Mouse (Mus musculus): ENCODE data around the gene Cdh5. TPM values are rescaled to one million over a fixed set of nuclear protein-coding genes. Genes with fewer than 3 reads are reported as not detected.

Gene Cdh5
- polyA plus RNA-seq, 1 experiment from 2014 or later = 15.6 TPM

GRCm38 (mm10) chr8:104146717-104147494, 45.5 kb downstream of the Cdh5 start:
- no peak overlapping the region for H3K4me3 ChIP-seq
- no peaks in the 10 kb centered on the region for H3K27me3 ChIP-seq (replicated peaks; ENCODE audit: low read depth, poor library complexity, severe bottlenecking)
- no peak overlapping the region for H3K27ac ChIP-seq (replicated peaks)
- no peaks in the 10 kb centered on the region for H3K36me3 ChIP-seq (replicated peaks)
- no peaks in the 10 kb centered on the region for H3K9me3 ChIP-seq
- WGBS = 91% methylated on average over 15 of the region's 15 CpGs
- DNase-seq (ENCODE audit: low spot score) = no peak
- peaks cover 4% of the 10 kb centered on the region; the same call in 1 of the 2 replicates for H3K4me1 ChIP-seq

DNA sequence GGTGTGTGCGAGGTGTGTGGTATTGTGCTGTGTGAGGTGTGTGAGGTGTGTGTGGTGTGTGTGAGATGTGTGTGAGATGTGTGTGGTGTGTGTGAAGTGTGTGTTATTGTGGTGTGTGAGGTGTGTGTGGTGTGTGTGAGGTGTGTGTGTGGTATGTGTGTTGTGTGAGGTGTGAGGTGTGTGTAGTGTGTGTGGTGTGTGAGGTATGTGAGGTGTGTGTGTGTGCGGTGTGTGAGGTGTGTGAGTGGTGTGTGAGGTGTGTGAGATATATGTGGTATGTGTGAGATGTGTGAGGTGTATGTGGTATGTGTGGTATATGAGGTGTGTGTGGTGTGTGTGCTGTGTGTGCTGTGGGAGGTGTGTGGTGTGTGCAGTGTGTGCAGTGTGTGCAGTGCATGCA, 46.5 kb downstream of the Cdh5 start:
- WGBS = 93% methylated on average over 2 of the region's 2 CpGs
- no peak overlapping the region for H3K27ac ChIP-seq (replicated peaks)
- H3K9me3 ChIP-seq = no peaks in the 10 kb centered on the region
- no peak overlapping the region for H3K4me3 ChIP-seq
- no peaks in the 10 kb centered on the region for H3K36me3 ChIP-seq (replicated peaks)
- H3K27me3 ChIP-seq (replicated peaks; ENCODE audit: low read depth, poor library complexity, severe bottlenecking) = no peaks in the 10 kb centered on the region
- peaks cover 4% of the 10 kb centered on the region; the same call in 1 of the 2 replicates for H3K4me1 ChIP-seq
- no peak for DNase-seq (ENCODE audit: low spot score)

- Histone ChIP-seq H3K9me3 (no peaks in the 10 kb centered on the region), H3K36me3 (replicated peaks) (no peaks in the 10 kb centered on the region), H3K4me3 (no peak overlapping the region), H3K27me3 (replicated peaks; ENCODE audit: low read depth, poor library complexity, severe bottlenecking) (0 out of 2 replicates have a peak, but pooled peaks cover 5% of the 10 kb centered on the region), H3K27ac (replicated peaks) (no peak overlapping the region), H3K4me1 (peaks cover 8% of the 10 kb centered on the region)
- WGBS = 61% methylated on average over 5 of the region's 5 CpGs
- DNase-seq (ENCODE audit: low spot score) = peak; percentile 40
These were observed 59.3 kb downstream of the Cdh5 start for GRCm38 (mm10) chr8:104160731-104161130.

DNA sequence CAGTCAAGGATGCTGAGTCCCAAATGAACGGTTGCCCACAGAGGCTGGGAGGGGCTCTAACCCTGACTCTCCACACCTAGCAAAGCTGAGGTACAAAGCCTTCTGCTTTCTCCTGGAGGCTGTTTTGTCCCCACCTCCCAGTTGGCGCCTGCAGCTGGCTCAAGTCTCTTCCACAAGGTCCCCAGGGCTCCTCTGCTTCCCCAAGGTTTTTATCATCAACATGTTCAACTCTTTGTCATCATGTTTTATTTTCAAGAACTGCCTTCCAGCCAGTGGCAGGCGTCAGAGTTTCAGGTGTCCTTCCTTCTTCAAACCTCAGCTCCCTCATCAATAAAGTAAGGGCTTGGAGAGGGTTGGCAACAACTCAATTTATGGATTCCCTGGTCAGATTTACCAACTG, 68.0 kb downstream of the Cdh5 start:
- peaks cover 18% of the 10 kb centered on the region for H3K4me1 ChIP-seq
- H3K9me3 ChIP-seq = no peaks in the 10 kb centered on the region
- no peak overlapping the region for H3K27ac ChIP-seq (replicated peaks)
- no peak for DNase-seq (ENCODE audit: low spot score)
- no peak overlapping the region for H3K4me3 ChIP-seq
- no peaks in the 10 kb centered on the region for H3K36me3 ChIP-seq (replicated peaks)
- 79% methylated on average over 3 of the region's 3 CpGs for WGBS
- peaks cover 70% of the 10 kb centered on the region for H3K27me3 ChIP-seq (replicated peaks; ENCODE audit: low read depth, poor library complexity, severe bottlenecking)

DNA sequence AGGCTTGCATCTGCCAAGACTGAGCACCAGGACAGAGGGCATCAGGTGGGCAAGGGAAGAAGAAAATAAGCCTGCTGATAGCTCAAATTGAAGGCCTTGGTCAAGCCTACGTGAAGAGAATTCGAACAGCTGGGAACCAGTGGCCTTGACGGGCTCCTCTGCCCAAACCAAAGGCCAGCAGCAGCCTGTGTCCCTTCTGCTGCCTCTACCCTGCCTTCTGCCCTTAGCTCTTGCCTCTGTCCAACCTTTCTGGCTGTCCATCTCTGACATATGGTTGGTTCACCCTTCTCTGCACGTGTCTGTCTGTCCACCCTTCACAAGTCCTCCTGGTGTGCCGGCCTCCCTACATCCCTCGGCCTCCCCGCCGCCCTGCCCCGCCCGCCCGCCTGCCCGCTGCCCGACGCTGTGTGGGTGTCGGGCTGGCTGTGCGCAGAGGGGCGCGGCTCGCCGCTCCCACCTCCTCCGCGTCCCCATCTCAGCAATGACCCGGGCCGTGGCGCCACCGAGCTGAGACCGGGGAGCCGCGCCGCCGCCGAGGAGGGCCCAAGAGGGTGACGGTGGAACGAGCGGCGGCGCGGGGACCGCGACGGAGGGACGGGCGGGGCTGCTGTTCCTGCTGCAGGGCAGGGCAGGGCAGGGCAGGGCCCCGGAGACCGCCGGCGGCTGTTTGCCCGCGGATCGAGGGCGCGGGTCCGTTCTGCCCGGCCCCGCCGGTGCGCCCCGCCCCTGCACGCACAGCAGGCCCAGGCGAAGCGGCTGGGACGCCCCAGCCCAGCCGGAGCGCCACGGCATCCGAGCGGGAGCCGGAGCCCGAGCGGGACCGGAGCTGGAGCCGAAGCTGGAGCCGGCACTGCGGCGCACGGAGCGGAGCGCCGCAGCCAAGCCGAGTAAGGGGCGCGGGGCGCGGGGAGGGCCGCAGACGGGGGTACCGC, 69.0 kb downstream of the Cdh5 start, which contains the start of gene Bean1:
Gene Bean1, plus strand, starts transcription at position 325 of the 932 bp plus-strand sequence.
- peaks cover 71% of the 10 kb centered on the region for H3K27me3 ChIP-seq (replicated peaks; ENCODE audit: low read depth, poor library complexity, severe bottlenecking)
- peak; percentile 70 for DNase-seq (ENCODE audit: low spot score)
- peaks cover 18% of the 10 kb centered on the region for H3K4me1 ChIP-seq
- no peaks in the 10 kb centered on the region for H3K9me3 ChIP-seq
- H3K36me3 ChIP-seq (replicated peaks) = no peaks in the 10 kb centered on the region
- peak within 1 kb of the TSS; percentile 70 for H3K27ac ChIP-seq (replicated peaks)
- 1% methylated on average over 87 of the region's 87 CpGs for WGBS
- peak within 1 kb of the TSS; percentile 80 for H3K4me3 ChIP-seq

DNA sequence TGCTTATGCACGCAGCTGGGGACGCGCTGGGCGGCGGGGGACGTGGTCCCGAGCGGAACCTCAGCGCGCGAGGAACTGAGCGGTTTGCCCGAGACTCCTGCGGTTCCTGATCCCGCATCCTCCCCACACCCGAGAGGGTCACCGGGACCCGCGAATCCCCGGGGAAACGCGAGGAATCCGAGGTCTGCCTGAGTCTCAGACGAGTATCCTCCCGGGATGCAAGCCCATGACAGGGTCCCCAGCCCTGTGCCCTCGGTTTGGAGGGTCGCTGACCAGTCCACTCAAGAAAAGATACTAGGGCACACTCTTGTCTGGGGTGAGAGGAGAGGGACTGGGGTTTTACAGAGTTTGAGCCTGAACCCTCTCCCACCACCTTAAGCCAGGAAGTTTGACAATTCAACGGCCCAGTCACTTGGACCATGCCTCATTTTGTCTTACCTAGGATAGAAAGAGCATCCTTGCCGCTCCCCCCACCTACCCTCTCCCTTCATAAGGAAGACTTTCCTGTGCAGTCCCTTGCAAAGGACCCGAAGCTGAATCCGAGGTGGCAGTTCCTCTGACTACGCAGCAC, 69.7 kb downstream of the Cdh5 start:
- no peak for DNase-seq (ENCODE audit: low spot score)
- Histone ChIP-seq H3K36me3 (replicated peaks) (no peaks in the 10 kb centered on the region), H3K27ac (replicated peaks) (peak overlapping the region; percentile 70), H3K9me3 (no peaks in the 10 kb centered on the region), H3K27me3 (replicated peaks; ENCODE audit: low read depth, poor library complexity, severe bottlenecking) (peaks cover 71% of the 10 kb centered on the region), H3K4me3 (peak overlapping the region; percentile 80), H3K4me1 (peaks cover 18% of the 10 kb centered on the region)
- 5% methylated on average over 32 of the region's 32 CpGs for WGBS

GRCm38 (mm10) chr8:104172420-104172819, 71.0 kb downstream of the Cdh5 start:
- H3K4me3 ChIP-seq = no peak overlapping the region
- no peaks in the 10 kb centered on the region for H3K9me3 ChIP-seq
- no peak overlapping the region for H3K27ac ChIP-seq (replicated peaks)
- DNase-seq (ENCODE audit: low spot score) = no peak
- 93% methylated on average over 6 of the region's 6 CpGs for WGBS
- no peaks in the 10 kb centered on the region for H3K36me3 ChIP-seq (replicated peaks)
- H3K4me1 ChIP-seq = peaks cover 18% of the 10 kb centered on the region
- peaks cover 61% of the 10 kb centered on the region for H3K27me3 ChIP-seq (replicated peaks; ENCODE audit: low read depth, poor library complexity, severe bottlenecking)

GRCm38 (mm10) chr8:104175848-104176527, 74.6 kb downstream of the Cdh5 start:
- no peak for DNase-seq (ENCODE audit: low spot score)
- Histone ChIP-seq H3K27ac (replicated peaks) (no peak overlapping the region), H3K9me3 (no peaks in the 10 kb centered on the region), H3K36me3 (replicated peaks) (no peaks in the 10 kb centered on the region), H3K27me3 (replicated peaks; ENCODE audit: low read depth, poor library complexity, severe bottlenecking) (peaks cover 35% of the 10 kb centered on the region), H3K4me1 (peaks cover 6% of the 10 kb centered on the region), H3K4me3 (no peak overlapping the region)
- 80% methylated on average over 8 of the region's 8 CpGs for WGBS

GRCm38 (mm10) chr8:104177054-104177453, 75.6 kb downstream of the Cdh5 start:
- no peak for DNase-seq (ENCODE audit: low spot score)
- Histone ChIP-seq H3K27me3 (replicated peaks; ENCODE audit: low read depth, poor library complexity, severe bottlenecking) (peaks cover 25% of the 10 kb centered on the region), H3K4me1 (no peaks in the 10 kb centered on the region), H3K9me3 (no peaks in the 10 kb centered on the region), H3K27ac (replicated peaks) (no peak overlapping the region), H3K4me3 (no peak overlapping the region), H3K36me3 (replicated peaks) (no peaks in the 10 kb centered on the region)
- WGBS = 87% methylated on average over 4 of the region's 4 CpGs

- Histone ChIP-seq H3K9me3 (no peaks in the 10 kb centered on the region), H3K36me3 (replicated peaks) (no peaks in the 10 kb centered on the region), H3K4me1 (peaks cover 9% of the 10 kb centered on the region), H3K27ac (replicated peaks) (no peak overlapping the region), H3K27me3 (replicated peaks; ENCODE audit: low read depth, poor library complexity, severe bottlenecking) (0 out of 2 replicates have a peak, but pooled peaks cover 8% of the 10 kb centered on the region), H3K4me3 (no peak overlapping the region)
- WGBS = 26% methylated on average over 6 of the region's 6 CpGs
- no peak for DNase-seq (ENCODE audit: low spot score)
These were observed 83.5 kb downstream of the Cdh5 start for GRCm38 (mm10) chr8:104184905-104185304.

- Histone ChIP-seq H3K4me1 (peaks cover 16% of the 10 kb centered on the region), H3K27ac (replicated peaks) (no peak overlapping the region), H3K27me3 (replicated peaks; ENCODE audit: low read depth, poor library complexity, severe bottlenecking) (0 out of 2 replicates have a peak, but pooled peaks cover 8% of the 10 kb centered on the region), H3K36me3 (replicated peaks) (no peaks in the 10 kb centered on the region), H3K4me3 (no peak overlapping the region), H3K9me3 (no peaks in the 10 kb centered on the region)
- 90% methylated on average over 4 of the region's 4 CpGs for WGBS
- no peak for DNase-seq (ENCODE audit: low spot score)
These were observed 85.4 kb downstream of the Cdh5 start for GRCm38 (mm10) chr8:104186827-104187226.

DNA sequence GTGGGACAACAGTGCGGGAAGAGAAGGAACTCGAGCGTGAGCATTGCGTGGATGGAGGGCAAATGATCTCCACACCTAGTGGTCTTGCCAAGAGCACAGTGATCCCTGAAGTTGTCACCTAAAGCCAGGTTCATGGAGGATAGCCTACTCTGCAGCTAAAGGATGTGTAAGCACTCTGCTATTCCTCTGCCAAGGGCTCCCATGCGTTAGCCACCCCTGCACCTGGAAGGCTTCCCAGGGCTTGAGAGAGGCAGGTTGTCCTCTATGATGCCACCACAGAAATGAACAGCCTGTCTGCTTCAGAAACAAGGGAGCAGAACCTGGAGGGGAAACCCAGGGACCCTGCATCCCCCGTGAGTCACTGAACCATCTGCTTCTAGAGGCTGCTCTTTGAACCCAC, 86.2 kb downstream of the Cdh5 start:
- Histone ChIP-seq H3K4me3 (no peak overlapping the region), H3K27me3 (replicated peaks; ENCODE audit: low read depth, poor library complexity, severe bottlenecking) (0 out of 2 replicates have a peak, but pooled peaks cover 8% of the 10 kb centered on the region), H3K4me1 (peaks cover 16% of the 10 kb centered on the region), H3K36me3 (replicated peaks) (no peaks in the 10 kb centered on the region), H3K27ac (replicated peaks) (no peak overlapping the region), H3K9me3 (no peaks in the 10 kb centered on the region)
- 89% methylated on average over 6 of the region's 6 CpGs for WGBS
- DNase-seq (ENCODE audit: low spot score) = no peak
